Mouse (Mus musculus) testis, postnatal 10 days (tissue): Measurements from ENCODE around the gene Zswim5.

Source experiments
- DNase-seq: peaks from one replicate; pipeline ENCODE4 v3.0.0; 2021; ENCODE audit warnings: low spot score

The Zswim5 gene

DNA sequence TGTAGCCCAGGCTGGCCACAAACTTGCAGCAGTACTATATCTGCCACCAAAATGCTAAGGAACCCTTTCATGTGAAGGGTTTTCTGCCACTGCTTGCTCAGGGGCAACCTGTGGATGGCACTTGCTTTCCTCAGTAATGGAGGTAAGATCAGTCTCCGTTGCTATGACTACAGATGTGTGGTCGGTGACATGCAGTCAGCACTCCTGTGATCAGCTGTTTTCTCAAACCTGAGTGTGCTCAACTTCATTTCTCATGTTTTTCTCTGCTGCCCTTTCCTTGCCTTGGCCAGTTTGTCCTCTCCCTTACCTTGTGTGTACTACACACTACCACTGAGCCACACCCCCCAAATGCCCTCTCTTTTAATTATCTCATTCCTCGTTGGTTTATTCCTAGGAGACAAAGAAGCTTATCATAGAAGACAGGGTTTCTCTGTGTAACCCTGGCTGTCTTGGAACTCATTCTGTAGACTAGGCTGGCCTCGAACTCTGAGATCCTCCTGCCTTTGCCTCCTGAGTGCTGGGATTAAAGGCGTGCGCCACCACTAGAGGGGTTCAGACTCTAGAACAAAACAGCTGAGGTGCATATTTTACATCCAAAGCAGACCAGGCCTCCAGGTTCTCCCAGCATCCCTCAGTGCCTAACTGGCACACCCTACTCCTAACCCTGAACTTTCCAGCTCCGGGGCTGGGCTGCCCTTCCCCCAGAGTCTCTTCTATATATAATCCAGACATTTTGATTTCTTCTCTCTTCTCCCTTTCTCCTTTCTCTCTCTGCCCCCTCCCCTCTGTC is 128.6 kb downstream of the Zswim5 start:
- DNase-seq = no peak

DNA sequence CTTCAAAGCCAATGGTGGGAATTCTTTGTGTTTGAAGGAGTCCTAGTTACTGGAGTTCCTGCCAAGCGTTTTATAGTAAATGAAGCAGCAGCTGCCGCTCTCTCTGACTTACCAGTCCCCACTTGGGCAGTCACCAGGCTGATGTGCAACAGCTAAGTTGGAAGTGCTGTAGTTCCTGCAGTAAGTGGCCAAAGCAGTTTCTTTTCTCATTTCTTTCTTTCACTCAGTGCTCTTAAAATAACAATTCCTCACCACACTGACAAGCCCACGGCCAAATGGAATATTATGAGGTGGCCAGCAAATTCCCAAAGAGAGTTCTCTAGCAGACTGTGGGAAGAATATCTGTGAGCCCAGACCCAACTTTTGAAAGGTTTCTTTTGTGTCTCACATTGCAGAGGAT is 129.9 kb downstream of the Zswim5 start:
- DNase-seq = no peak

DNA sequence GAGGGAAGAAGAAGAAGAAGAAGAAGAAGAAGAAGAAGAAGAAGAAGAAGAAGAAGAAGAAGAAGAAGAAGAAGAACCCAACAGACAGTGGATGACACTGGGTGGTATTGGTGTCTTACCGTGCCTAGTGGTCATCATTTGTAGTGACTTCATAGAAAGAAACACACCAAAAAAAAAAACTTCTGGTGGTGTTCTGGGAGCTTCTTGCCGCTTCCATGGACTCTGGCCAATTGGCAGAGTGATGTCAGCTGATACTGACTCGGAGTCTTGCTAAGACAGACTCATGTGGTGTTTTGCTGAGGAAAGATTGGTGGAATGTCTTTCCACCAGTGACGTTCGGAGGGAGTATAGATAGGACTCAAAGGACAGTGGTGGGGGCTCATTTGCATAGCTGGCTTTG is 133.1 kb downstream of the Zswim5 start:
- no peak for DNase-seq

DNA sequence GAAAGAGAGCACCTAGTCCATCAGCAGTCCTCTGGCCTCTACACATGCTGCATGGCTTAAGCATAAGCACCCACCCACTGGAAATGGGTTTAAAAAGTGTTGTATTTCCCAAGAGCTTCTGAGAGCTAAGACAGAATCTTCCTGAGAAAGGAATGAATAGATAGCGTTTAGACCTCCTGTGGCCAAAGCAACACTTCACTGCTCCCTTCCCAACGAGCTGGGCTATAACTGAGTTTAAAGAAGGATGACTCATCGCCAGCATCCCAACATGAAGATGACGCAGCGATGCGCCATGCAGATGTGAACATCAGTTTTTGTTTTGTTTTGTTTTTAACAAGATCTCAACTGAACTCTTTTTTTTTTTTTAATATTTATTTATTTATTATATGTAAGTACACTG is 136.4 kb downstream of the Zswim5 start:
- no peak for DNase-seq

DNA sequence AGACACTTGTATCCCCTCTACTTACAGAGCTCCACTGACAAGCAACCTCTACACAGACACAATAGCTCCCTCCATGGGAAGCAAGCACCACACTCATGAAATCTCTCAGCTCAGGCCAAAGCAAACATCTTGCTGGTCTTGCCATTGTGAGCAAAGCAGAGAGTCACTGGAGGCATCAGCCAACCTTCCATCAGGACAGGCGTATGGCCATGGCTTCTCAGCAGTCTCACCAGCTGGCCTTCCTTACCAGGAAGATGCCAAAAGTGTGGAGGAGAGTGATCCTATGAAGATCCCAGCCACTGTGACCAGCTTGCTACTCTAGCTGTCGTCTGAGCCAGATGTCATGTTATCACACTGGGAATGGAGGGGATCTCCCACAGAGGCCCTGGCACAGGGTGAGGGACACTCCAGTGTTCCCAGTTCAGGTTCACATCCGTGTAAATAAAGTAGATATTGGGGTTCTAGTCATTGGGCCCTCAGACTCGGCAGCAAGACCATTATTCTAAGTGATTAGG is 137.8 kb downstream of the Zswim5 start:
- no peak for DNase-seq

DNA sequence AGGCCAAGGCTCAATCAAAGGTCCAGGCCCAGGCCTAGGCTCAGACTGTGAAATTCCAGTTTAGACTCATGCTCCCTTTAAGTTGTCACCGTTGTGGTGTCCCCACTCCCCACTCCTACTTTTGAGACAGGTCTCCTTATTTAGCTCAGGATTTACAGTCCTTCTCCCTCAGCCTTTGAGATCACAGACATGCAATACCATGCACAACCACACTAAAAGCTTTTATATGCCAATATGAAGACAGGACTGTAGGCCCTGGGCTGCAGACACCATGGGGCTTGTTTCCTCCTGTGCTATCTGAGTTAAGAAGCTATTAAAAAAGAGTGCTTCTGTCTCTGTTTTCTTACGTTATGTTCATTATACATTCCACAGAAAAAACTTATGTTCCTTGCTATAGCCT is 140.6 kb downstream of the Zswim5 start:
- DNase-seq = no peak

DNA sequence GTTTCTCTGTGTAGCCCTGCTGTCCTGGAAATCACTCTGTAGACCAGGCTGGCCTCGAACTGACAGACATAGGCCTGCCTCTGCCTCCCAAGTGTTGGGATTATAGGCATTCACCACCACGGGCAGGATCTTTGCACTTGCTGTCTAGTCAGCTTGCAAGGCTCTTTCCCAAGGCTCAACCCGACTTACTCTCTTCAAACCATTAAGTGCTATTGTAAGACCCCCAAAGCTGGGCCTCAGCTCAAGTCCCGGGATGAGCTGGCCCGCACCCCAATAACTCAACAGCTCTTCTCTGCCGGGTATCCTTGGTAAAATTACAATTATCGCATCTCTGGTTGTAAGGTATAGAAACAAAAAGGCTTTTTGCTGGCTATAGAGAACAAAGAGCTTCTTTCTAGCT is 141.2 kb downstream of the Zswim5 start:
- DNase-seq = no peak

DNA sequence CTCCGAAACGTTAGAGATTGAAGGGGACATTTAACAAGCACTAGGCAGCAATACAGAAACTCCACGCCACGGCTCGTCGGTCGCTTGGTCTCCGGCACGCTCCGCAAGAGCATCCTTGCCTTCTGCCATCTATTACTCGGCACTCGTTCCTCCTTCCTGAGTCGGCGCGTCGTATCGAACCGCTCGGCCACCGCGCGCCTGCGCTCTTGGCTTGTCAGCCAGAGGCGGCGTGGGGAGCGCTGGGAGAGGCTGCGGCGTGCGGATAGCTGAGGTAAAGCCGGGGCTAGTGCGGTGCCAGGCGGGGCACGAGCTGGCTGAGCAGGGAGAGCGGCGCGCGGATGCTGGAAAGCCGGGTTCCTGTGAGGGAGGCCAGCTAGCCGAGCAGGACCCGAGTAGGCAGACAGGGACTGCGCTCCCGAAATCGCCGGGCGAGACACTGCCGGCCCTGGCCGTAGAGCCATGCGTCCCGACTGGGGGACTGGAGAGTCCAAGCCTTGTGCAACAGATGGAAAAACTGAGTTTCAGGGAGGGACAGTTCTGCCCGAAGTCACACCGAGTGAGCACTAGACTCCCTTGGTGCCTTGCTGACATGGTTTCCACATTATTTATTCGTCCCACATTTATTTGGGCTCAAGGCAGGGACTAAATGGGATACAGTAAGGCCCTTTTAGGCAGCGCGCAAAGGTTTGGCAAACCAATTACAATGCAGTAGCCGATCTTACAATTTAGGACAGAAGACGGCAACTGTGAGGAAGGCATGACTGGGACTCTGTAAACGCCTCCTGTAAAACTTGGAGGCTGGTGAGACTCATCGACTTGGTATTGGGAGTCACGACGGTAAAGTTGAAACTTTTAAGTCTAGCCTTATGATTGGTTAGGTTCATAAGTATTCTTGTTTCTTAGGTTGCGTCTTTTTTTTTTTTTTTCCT is 142.3 kb downstream of the Zswim5 start, which contains the start of gene Eif2b3:
Gene Eif2b3, plus strand, starts transcription at position 197 of the 929 bp plus-strand sequence.
- peak; percentile 91 for DNase-seq

DNA sequence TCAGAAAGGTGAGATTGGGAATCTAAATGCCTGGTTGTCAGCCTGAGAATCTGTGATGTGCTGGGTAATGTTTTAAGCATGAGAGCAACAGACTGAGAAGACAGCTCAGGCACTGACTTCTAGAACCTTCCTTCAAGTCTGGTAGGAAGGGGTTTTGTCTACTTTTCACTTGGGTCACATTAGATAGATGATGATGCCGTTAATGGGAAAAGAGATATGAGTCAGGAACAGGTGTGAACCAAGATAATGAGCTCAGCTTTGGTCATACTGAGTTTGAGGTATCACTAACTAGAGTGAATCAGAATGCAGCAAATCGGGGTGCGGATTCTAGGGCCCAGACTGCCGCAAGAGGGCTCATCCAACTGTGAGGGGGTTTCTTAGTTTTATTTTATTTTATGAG is 146.3 kb downstream of the Zswim5 start:
- no peak for DNase-seq

DNA sequence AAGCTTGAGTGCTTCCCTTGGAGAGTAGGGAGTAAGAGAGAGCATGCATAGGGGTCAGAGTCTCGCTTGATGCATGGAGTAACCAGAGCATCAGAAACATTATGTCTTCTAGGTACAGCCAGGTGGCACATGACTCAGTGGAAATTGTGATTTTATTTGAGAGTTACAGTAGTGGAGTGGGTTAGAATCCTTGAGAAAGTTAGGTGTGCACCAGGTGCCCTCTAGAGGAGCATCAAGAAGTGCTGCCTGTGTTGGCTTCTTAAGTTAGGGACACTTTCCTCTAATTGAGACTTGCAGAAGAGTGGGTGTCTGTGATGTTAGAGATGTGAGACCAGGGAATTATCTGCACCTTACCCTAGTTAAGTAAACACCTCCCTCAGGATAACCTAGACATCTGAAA is 153.9 kb downstream of the Zswim5 start:
- DNase-seq = no peak
